8 mouse cellular contexts compared by ENCODE assay signal in genomic region chr1:89860017-89860730, GRCm38 (mm10).
DNase-seq lines count a peak whose midpoint lies in the region; ATAC-seq and TF ChIP-seq lines count a peak whose summit lies in the region.

No protein-coding gene starts in this region.

- H3K4me2 ChIP-seq in lung, postnatal 0 days (replicated peaks; ENCODE audit: low read depth, low read length), result no peak overlapping the region

- H3K4me3 ChIP-seq in layer of hippocampus, adult 2 months, result no peak overlapping the region
- no peak overlapping the region for H3K4me3 ChIP-seq in lung, postnatal 0 days (ENCODE audit: low read depth, low read length)

- H3K9me3 ChIP-seq in lung, postnatal 0 days (ENCODE audit: low read length), result no peaks in the 10 kb centered on the region

- intact Hi-C loops in heart, postnatal 14 days (cut with DNase I), result no loop called here

- H3K27ac ChIP-seq in layer of hippocampus, adult 2 months, result peak overlapping the region; percentile 56; the same call in 1 of the 2 replicates
- no peak overlapping the region for H3K27ac ChIP-seq in lung, postnatal 0 days (ENCODE audit: low read length)

- no peaks in the 10 kb centered on the region for H3K27me3 ChIP-seq in lung, postnatal 0 days (replicated peaks; ENCODE audit: insufficient read depth, low read length)

- DNase-seq in layer of hippocampus, adult 2 months (ENCODE audit: low spot score in 2 of 2), result no peak
- no peak for DNase-seq in layer of hippocampus, adult 9-11 months
- DNase-seq in cerebellum, postnatal 14 days, result peak; percentile 54 to 61
- peak; percentile 72 to 85 for DNase-seq in heart, postnatal 14 days
- no peak for DNase-seq in lung, postnatal 0 days (ENCODE audit: low spot score)
- no peak for DNase-seq in retina, postnatal 1 day
- DNase-seq in spleen, adult 12 weeks (ENCODE audit: low spot score), result no peak

- H3K36me3 ChIP-seq in lung, postnatal 0 days (ENCODE audit: insufficient read depth, low read length), result no peaks in the 10 kb centered on the region

- no peak overlapping the region for H3K9ac ChIP-seq in lung, postnatal 0 days (replicated peaks; ENCODE audit: low read depth)

- ATAC-seq in lung, postnatal 0 days, result no peak
- ATAC-seq in megakaryocyte-erythroid progenitor cell, adult 5-6 weeks (replicated peaks; ENCODE audit: low FRiP score, low TSS enrichment, poor library complexity, severe bottlenecking), result no peak

- WGBS in lung, postnatal 0 days, result 59% methylated on average over 2 of the region's 2 CpGs

- peak; percentile 69 for TF ChIP-seq CTCF in layer of hippocampus, adult 2 months (conservative IDR thresholded peaks at IDR 0.05)
- TF ChIP-seq CTCF in lung, postnatal 0 days (IDR thresholded peaks at IDR 0.05), result peak; percentile 32

- H3K4me1 ChIP-seq in lung, postnatal 0 days (ENCODE audit: insufficient read depth, low read depth, low read length), result no peaks in the 10 kb centered on the region

- TF ChIP-seq EP300 in lung, postnatal 0 days (IDR thresholded peaks at IDR 0.05), result no peak

Comparison
In these comparisons a context has a peak if more than half of its experiments do, and no peak if none do; other contexts are left out.
1. DNase-seq: peak in cerebellum, postnatal 14 days (2 of 2) and heart, postnatal 14 days (2 of 2); none in layer of hippocampus, adult 2 months (0 of 2), layer of hippocampus, adult 9-11 months (single experiment), lung, postnatal 0 days (single experiment), retina, postnatal 1 day (single experiment) and spleen, adult 12 weeks (single experiment).